ENCODE assay signal across 8 mouse cellular contexts in the genomic region with DNA sequence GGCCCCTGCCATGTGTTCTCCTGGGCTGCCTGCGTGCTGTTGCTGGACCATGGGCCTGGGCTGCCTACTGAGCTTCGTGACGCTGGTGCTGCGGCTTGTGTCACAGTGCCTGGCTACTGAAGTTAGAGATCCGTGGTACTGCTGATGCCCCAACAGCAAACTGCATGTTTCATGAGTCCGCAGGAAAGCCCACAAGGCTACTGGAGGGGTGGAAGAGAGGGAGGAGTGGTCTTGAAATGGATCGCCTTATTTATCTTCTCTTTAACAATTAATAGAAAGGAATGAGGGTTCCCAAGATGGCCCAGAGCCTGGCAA. TPM values are rescaled to one million over a fixed set of nuclear protein-coding genes. Genes with fewer than 3 reads are reported as not detected.
A peak's percentile ranks its signal among the peaks of the same experiment; 100 is the strongest.
DNase-seq lines count a peak whose midpoint lies in the region; ATAC-seq and TF ChIP-seq lines count a peak whose summit lies in the region.

A gene (minus strand): TSS at position 41 of the 315 bp plus-strand sequence.

- H3K36me3 ChIP-seq in spleen, adult 2 months (ENCODE audit: control insufficient read depth, insufficient read depth, low read length) = peaks cover 18% of the 10 kb centered on the region
- peaks cover 18% of the 10 kb centered on the region for H3K36me3 ChIP-seq in embryonic facial prominence, embryonic 15.5 days
- H3K36me3 ChIP-seq in limb, embryonic 13.5 days = peaks cover 22% of the 10 kb centered on the region
- peaks cover 16% of the 10 kb centered on the region for H3K36me3 ChIP-seq in small intestine, adult 2 months (ENCODE audit: control insufficient read depth, insufficient read depth, low read length)

- TF ChIP-seq POLR2A in spleen, adult 2 months (IDR thresholded peaks at IDR 0.05; ENCODE audit: low read depth, low read length) = no peak
- TF ChIP-seq POLR2A in small intestine, adult 2 months (IDR thresholded peaks at IDR 0.05; ENCODE audit: low read depth, low read length) = no peak

- H3K27me3 ChIP-seq in spleen, adult 2 months (ENCODE audit: control insufficient read depth, insufficient read depth, low read length) = no peaks in the 10 kb centered on the region
- H3K27me3 ChIP-seq in embryonic facial prominence, embryonic 15.5 days = no peaks in the 10 kb centered on the region
- H3K27me3 ChIP-seq in limb, embryonic 13.5 days = no peaks in the 10 kb centered on the region
- H3K27me3 ChIP-seq in small intestine, adult 2 months (ENCODE audit: control insufficient read depth, insufficient read depth, low read length) = no peaks in the 10 kb centered on the region

- ATAC-seq in embryonic facial prominence, embryonic 15.5 days (ENCODE audit: insufficient number of reproducible peaks, low FRiP score, low TSS enrichment, low read depth) = no peak
- no peak for ATAC-seq in limb, embryonic 13.5 days (ENCODE audit: low FRiP score, low read depth)

- peak within 1 kb of the TSS; percentile 85 for H3K4me3 ChIP-seq in spleen, adult 2 months (ENCODE audit: extremely low read depth, insufficient read depth, insufficient read length)
- H3K4me3 ChIP-seq in embryonic facial prominence, embryonic 15.5 days (replicated peaks) = peak within 1 kb of the TSS; percentile 93
- H3K4me3 ChIP-seq in limb, embryonic 13.5 days = peak within 1 kb of the TSS; percentile 89
- H3K4me3 ChIP-seq in small intestine, adult 2 months (ENCODE audit: low read depth, low read length) = peak within 1 kb of the TSS; percentile 93

- H3K9me3 ChIP-seq in embryonic facial prominence, embryonic 15.5 days (replicated peaks) = no peaks in the 10 kb centered on the region
- no peaks in the 10 kb centered on the region for H3K9me3 ChIP-seq in limb, embryonic 13.5 days

- peak within 1 kb of the TSS; percentile 80 for H3K4me2 ChIP-seq in embryonic facial prominence, embryonic 15.5 days (replicated peaks)
- H3K4me2 ChIP-seq in limb, embryonic 13.5 days (replicated peaks) = peak within 1 kb of the TSS; percentile 70

- H3K27ac ChIP-seq in spleen, adult 2 months (ENCODE audit: insufficient read depth, low read length) = peak within 1 kb of the TSS; percentile 93
- peak within 1 kb of the TSS; percentile 65 for H3K27ac ChIP-seq in embryonic facial prominence, embryonic 15.5 days (replicated peaks)
- peak within 1 kb of the TSS; percentile 59; the same call in 1 of the 2 replicates for H3K27ac ChIP-seq in limb, embryonic 13.5 days
- H3K27ac ChIP-seq in small intestine, adult 2 months (ENCODE audit: insufficient read depth, low read depth, low read length) = peak within 1 kb of the TSS; percentile 64

- intact Hi-C loops in heart, postnatal 25 days (cut with DNase I) = no loop called here

- H3K4me1 ChIP-seq in spleen, adult 2 months (ENCODE audit: control insufficient read depth, insufficient read depth, insufficient read length) = peaks cover 11% of the 10 kb centered on the region; the same call in 1 of the 2 replicates
- peaks cover 14% of the 10 kb centered on the region for H3K4me1 ChIP-seq in embryonic facial prominence, embryonic 15.5 days
- peaks cover 12% of the 10 kb centered on the region for H3K4me1 ChIP-seq in limb, embryonic 13.5 days
- peaks cover 1% of the 10 kb centered on the region; the same call in 1 of the 2 replicates for H3K4me1 ChIP-seq in small intestine, adult 2 months (ENCODE audit: control insufficient read depth, insufficient read depth, insufficient read length, low read length)

- H3K9ac ChIP-seq in embryonic facial prominence, embryonic 15.5 days = peak within 1 kb of the TSS; percentile 68
- peak within 1 kb of the TSS; percentile 92 for H3K9ac ChIP-seq in limb, embryonic 13.5 days

- TF ChIP-seq CTCF in spleen, adult 2 months (IDR thresholded peaks at IDR 0.05; ENCODE audit: extremely low read depth, insufficient read depth, insufficient read length, insufficient replicate concordance) = no peak
- no peak for TF ChIP-seq CTCF in small intestine, adult 2 months (IDR thresholded peaks at IDR 0.05; ENCODE audit: extremely low read depth, insufficient read length, insufficient replicate concordance, low read depth, low read length)

- DNase-seq in spleen, adult 2 months (ENCODE audit: low read depth in 1 of 2, low spot score in 2 of 2) = no peak
- no peak for DNase-seq in spleen, postnatal 10 days (ENCODE audit: low spot score in 2 of 2)
- no peak for DNase-seq in heart, postnatal 25 days (ENCODE audit: low spot score)
- no peak for DNase-seq in right cerebral cortex, postnatal 4 days
- no peak for DNase-seq in T-cell, adult 2 months (ENCODE audit: low spot score)

- 8% methylated on average over 7 of the region's 7 CpGs for WGBS in spleen, adult 2 months
- 2% methylated on average over 7 of the region's 7 CpGs for WGBS in embryonic facial prominence, embryonic 15.5 days
- 4% methylated on average over 7 of the region's 7 CpGs for WGBS in limb, embryonic 13.5 days
- under 1% methylated on average over 7 of the region's 7 CpGs for WGBS in small intestine, adult 2 months

RNA-seq across cellular contexts. Expression of the gene that starts here (rescaled TPM):
- 6.2 and 6.4 TPM in 2 replicates for polyA plus RNA-seq in spleen, adult 2 months (2012; rRNA removed)
- polyA plus RNA-seq in embryonic facial prominence, embryonic 15.5 days (2015; fragmentation: Nextera tagmentation; extraction: Ambion mirVana) = 56.6 and 61.6 TPM in 2 replicates
- total RNA-seq in heart, postnatal 25 days (2021) = 10 to 100 TPM; 62.7 TPM
- 79.0 and 80.3 TPM in 2 replicates for polyA plus RNA-seq in limb, embryonic 13.5 days (2015; fragmentation: Nextera tagmentation; extraction: Ambion mirVana)
- polyA plus RNA-seq in small intestine, adult 2 months (2012; rRNA removed) = 2.3 and 4.7 TPM in 2 replicates
